9 mouse cellular contexts compared by ENCODE assay signal in the genomic region with DNA sequence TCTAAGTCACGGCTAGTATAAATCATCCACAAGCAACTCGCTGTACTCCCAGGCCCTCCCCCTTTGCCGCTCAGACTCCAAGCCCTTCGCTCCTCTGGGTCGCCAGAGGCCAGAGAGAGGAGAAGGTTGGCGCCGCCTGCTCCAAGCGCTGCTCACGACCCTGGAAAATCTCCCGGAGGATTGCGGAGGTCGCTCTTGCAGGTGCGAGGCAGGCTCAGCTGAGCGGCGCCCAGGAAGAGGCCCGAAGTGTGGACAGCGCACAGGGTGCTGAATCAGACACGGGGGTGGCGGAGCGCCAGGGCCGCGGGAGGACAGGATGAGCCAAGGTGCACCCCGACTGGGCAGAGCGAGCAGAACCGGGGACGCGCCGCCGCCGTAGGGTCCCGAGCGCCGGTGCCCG. TPM values are rescaled to one million over a fixed set of nuclear protein-coding genes. Genes with fewer than 3 reads are reported as not detected.
A peak's percentile ranks its signal among the peaks of the same experiment; 100 is the strongest.
DNase-seq lines count a peak whose midpoint lies in the region; ATAC-seq and TF ChIP-seq lines count a peak whose summit lies in the region.
"Had no signal": no experiment of that assay in that cellular context is flagged by ENCODE, and none has a peak within 500 bp of the region (broad histone marks: within the 10 kb centered on the region; RNA-seq: fewer than 3 reads in every experiment).

No protein-coding gene starts in this region.

- peak; percentile 58 to 75 for DNase-seq in left cerebral cortex, adult 2 months (ENCODE audit: extremely low spot score in 1 of 2, low spot score in 2 of 2)
- DNase-seq in left cerebral cortex, adult 9 months (ENCODE audit: low spot score in 2 of 2), result no peak
- DNase-seq in cerebellum, postnatal 36 days, result peak; percentile 70 to 79
- DNase-seq in kidney, adult 18-20 months, result peak; percentile 81
- peak; percentile 48 for DNase-seq in lung, adult 2 months
- peak; percentile 51 for DNase-seq in thymus, postnatal 25 days

- no peak for TF ChIP-seq POLR2A in lung, adult 2 months (IDR thresholded peaks at IDR 0.05; ENCODE audit: borderline replicate concordance, extremely low read depth, low read depth, low read length)

- ATAC-seq in granulocyte monocyte progenitor cell, adult 5-6 weeks (replicated peaks; ENCODE audit: poor library complexity, severe bottlenecking), result peak; percentile 48
- peak; percentile 38 for ATAC-seq in neural tube, embryonic 14.5 days (ENCODE audit: low read depth)

- H3K27me3 ChIP-seq in neural tube, embryonic 14.5 days (ENCODE audit: control insufficient read depth, insufficient read depth, low read length), result no peaks in the 10 kb centered on the region

- peak overlapping the region; percentile 79 for H3K4me3 ChIP-seq in left cerebral cortex, adult 2 months
- H3K4me3 ChIP-seq in lung, adult 2 months (replicated peaks; ENCODE audit: extremely low read depth, low read depth, low read length), result peak overlapping the region; percentile 6
- H3K4me3 ChIP-seq in neural tube, embryonic 14.5 days (ENCODE audit: low read depth, low read length), result peak overlapping the region; percentile 63

- WGBS in lung, adult 2 months, result 1% methylated on average over 33 of the region's 34 CpGs
- WGBS in neural tube, embryonic 14.5 days, result 0% methylated on average over 34 of the region's 34 CpGs

- no peak for TF ChIP-seq CTCF in left cerebral cortex, adult 2 months (IDR thresholded peaks at IDR 0.05)
- TF ChIP-seq CTCF in lung, adult 2 months (IDR thresholded peaks at IDR 0.05; ENCODE audit: insufficient read depth, low read length), result no peak

- peak overlapping the region; percentile 90 for H3K27ac ChIP-seq in left cerebral cortex, adult 2 months
- peak overlapping the region; percentile 74 for H3K27ac ChIP-seq in neural tube, embryonic 14.5 days (ENCODE audit: low read depth, low read length)
- H3K27ac ChIP-seq: macrophage had no signal

- no peaks in the 10 kb centered on the region for H3K36me3 ChIP-seq in neural tube, embryonic 14.5 days (ENCODE audit: control insufficient read depth, insufficient read depth, low read length)

- H3K4me1 ChIP-seq in lung, adult 2 months (ENCODE audit: control insufficient read depth, insufficient read depth, low read length), result peaks cover 10% of the 10 kb centered on the region
- H3K4me1 ChIP-seq in neural tube, embryonic 14.5 days (ENCODE audit: control insufficient read depth, insufficient read depth, low read length), result peaks cover 19% of the 10 kb centered on the region

- H3K4me2 ChIP-seq in neural tube, embryonic 14.5 days (ENCODE audit: low read depth, low read length), result peak overlapping the region; percentile 99

- intact Hi-C loops in left cerebral cortex, adult 2 months (cut with DNase I), result no loop called here

- no peaks in the 10 kb centered on the region for H3K9me3 ChIP-seq in neural tube, embryonic 14.5 days (ENCODE audit: control insufficient read depth, low read length)

- peak overlapping the region; percentile 86 for H3K9ac ChIP-seq in neural tube, embryonic 14.5 days (replicated peaks; ENCODE audit: low read depth, low read length)

RNA-seq across cellular contexts. Expression of a gene that starts 1.0 kb away (rescaled TPM):
- 100 to 1,000 TPM; 319 to 335 TPM for total RNA-seq in left cerebral cortex, adult 2 months (2021)
- not detected in 2 replicates for total RNA-seq in granulocyte monocyte progenitor cell, adult 5-6 weeks (2014; fragmentation: Nextera tagmentation)
- total RNA-seq in granulocyte monocyte progenitor cell, adult 5-6 weeks (2017), result not detected in 2 replicates
- 3.2 and 6.9 TPM in 2 replicates for polyA plus RNA-seq in lung, adult 2 months (2012; rRNA removed)
- 28.1 and 30.3 TPM in 2 replicates for polyA plus RNA-seq in neural tube, embryonic 14.5 days (2014; fragmentation: Nextera tagmentation; extraction: Ambion mirVana)
- polyA plus RNA-seq: macrophage had no signal

RNA-seq across cellular contexts. Expression of a gene that starts 35.2 kb away (rescaled TPM):
- 10 to 100 TPM; 87.8 to 89.8 TPM for total RNA-seq in left cerebral cortex, adult 2 months (2021)
- 247 and 279 TPM in 2 replicates for total RNA-seq in granulocyte monocyte progenitor cell, adult 5-6 weeks (2014; fragmentation: Nextera tagmentation)
- total RNA-seq in granulocyte monocyte progenitor cell, adult 5-6 weeks (2017), result 290 and 318 TPM in 2 replicates
- 44.1 and 53.8 TPM in 2 replicates for polyA plus RNA-seq in lung, adult 2 months (2012; rRNA removed)
- 23.9 and 26.2 TPM in 2 replicates for polyA plus RNA-seq in neural tube, embryonic 14.5 days (2014; fragmentation: Nextera tagmentation; extraction: Ambion mirVana)

RNA-seq across cellular contexts. Expression of a gene that starts 42.4 kb away (rescaled TPM):
- 100 to 1,000 TPM; 116 to 117 TPM for total RNA-seq in left cerebral cortex, adult 2 months (2021)
- 92.9 and 109 TPM in 2 replicates for total RNA-seq in granulocyte monocyte progenitor cell, adult 5-6 weeks (2014; fragmentation: Nextera tagmentation)
- total RNA-seq in granulocyte monocyte progenitor cell, adult 5-6 weeks (2017), result 74.0 and 75.4 TPM in 2 replicates
- polyA plus RNA-seq in lung, adult 2 months (2012; rRNA removed), result 51.5 and 55.4 TPM in 2 replicates
- polyA plus RNA-seq in neural tube, embryonic 14.5 days (2014; fragmentation: Nextera tagmentation; extraction: Ambion mirVana), result 116 and 121 TPM in 2 replicates

RNA-seq across cellular contexts. Expression of a gene that starts 58.5 kb away (rescaled TPM):
- total RNA-seq in left cerebral cortex, adult 2 months (2021), result 10 to 100 TPM; 25.2 to 31.0 TPM
- total RNA-seq in granulocyte monocyte progenitor cell, adult 5-6 weeks (2014; fragmentation: Nextera tagmentation), result 12.5 and 16.4 TPM in 2 replicates
- 8.1 and 10.3 TPM in 2 replicates for total RNA-seq in granulocyte monocyte progenitor cell, adult 5-6 weeks (2017)
- 50.0 and 52.8 TPM in 2 replicates for polyA plus RNA-seq in lung, adult 2 months (2012; rRNA removed)
- polyA plus RNA-seq in neural tube, embryonic 14.5 days (2014; fragmentation: Nextera tagmentation; extraction: Ambion mirVana), result 27.9 and 33.9 TPM in 2 replicates

Comparison
In these comparisons a context has a peak if more than half of its experiments do, and no peak if none do; other contexts are left out.
1. DNase-seq: peak in left cerebral cortex, adult 2 months (2 of 2), cerebellum, postnatal 36 days (2 of 2), kidney, adult 18-20 months (single experiment), lung, adult 2 months (single experiment) and thymus, postnatal 25 days (single experiment); none in left cerebral cortex, adult 9 months (0 of 2).
2. H3K4me3 ChIP-seq: peak in every context shown above with its lines; median percentile 79 in left cerebral cortex, adult 2 months; 63 in neural tube, embryonic 14.5 days; 6 in lung, adult 2 months.
3. RNA of a gene that starts 1.0 kb away (total RNA-seq): 319 to 335 TPM in left cerebral cortex, adult 2 months; not detected in granulocyte monocyte progenitor cell, adult 5-6 weeks; every median in the first group is over 100 times any median in the second.